Mouse (Mus musculus): ENCODE data around the gene Cnnm4.

DNA sequence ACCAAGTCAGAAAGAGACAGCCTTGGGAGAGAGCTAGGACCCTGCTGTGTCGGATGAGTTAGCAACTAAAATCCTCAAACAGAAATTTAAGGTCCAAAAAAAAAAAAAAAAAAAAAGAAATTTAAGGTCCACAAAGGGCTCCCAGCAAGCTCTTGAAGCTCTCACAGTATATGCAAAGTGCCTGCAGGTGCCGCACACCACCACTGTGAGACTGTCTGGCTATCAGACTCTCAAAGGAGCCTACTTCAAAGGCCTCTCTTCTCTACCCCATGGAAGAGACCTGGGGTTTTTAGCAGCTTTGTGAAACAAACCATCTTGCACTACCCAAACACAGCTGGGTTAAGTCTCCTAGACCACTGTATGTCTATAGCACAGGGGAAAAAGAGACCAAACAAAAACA, 41.9 kb upstream of the Cnnm4 start:
- no peak for TF ChIP-seq CTCF (IDR thresholded peaks at IDR 0.05; ENCODE audit: insufficient read depth, low read length)
- no peak for TF ChIP-seq POLR2A (IDR thresholded peaks at IDR 0.05; ENCODE audit: borderline replicate concordance, extremely low read depth, low read depth, low read length)

All from lung, adult 2 months (tissue).